Mouse (Mus musculus) megakaryocyte, embryonic 14.5 days (primary cell): ENCODE measurements at regions not wholly inside any gene's neighbourhood (a gene's known extent, or its start where the extent isn't known, plus 50 kb on each side); places are given as distances from the start of the nearest gene placed in this dataset.

Experiments
- H3K27me3 ChIP-seq: replicated peaks from 2 replicates; pipeline ENCODE3; 2012; ENCODE audit warnings: inconsistent platforms
- H3K36me3 ChIP-seq: replicated peaks from 2 replicates; pipeline ENCODE3; 2012; ENCODE audit warnings: low read length, inconsistent platforms, mixed read lengths
- H3K4me1 ChIP-seq: 2 replicates; pipeline ENCODE4 v1.6.1; 2012; ENCODE audit warnings: inconsistent platforms
- H3K4me3 ChIP-seq: replicated peaks from 2 replicates; pipeline ENCODE3; 2012; ENCODE audit warnings: moderate library complexity, mild to moderate bottlenecking, inconsistent platforms
- H3K9me3 ChIP-seq: 2 replicates; pipeline ENCODE4 v1.6.1; 2012; ENCODE audit warnings: inconsistent platforms
- FLI1 ChIP-seq: IDR thresholded peaks from 2 replicates; pipeline ENCODE4 v1.6.1; 2012; ENCODE audit warnings: low read length, inconsistent platforms, mixed read lengths
- GATA1 ChIP-seq: IDR thresholded peaks from 3 replicates; pipeline ENCODE4 v1.6.1; 2012; ENCODE audit warnings: mixed read lengths, low read length, inconsistent platforms, borderline replicate concordance

DNA sequence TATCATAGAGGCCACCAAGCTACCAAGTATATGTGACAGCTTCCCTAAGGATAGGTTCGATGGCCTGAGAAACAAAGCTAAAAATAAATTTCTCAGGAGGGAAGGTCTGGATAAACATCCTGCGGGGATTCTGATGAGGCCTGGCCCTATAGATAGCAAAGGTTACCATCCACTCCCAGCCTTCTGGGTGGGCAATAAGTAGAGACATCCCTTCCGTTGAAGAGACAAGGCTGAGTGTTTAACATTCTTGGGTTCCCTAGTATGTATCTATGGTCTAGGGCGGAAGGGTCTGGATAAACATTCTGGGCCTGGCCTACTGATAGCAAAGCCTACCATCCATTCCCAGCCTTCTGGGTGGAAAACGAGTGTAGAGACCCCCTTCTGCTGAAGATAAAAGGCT is 180.5 kb upstream of the Dlk1 start:
- no peaks in the 10 kb centered on the region for H3K9me3 ChIP-seq
- H3K4me3 ChIP-seq, result no peak overlapping the region
- H3K27me3 ChIP-seq, result no peaks in the 10 kb centered on the region
- TF ChIP-seq GATA1 (no peak), FLI1 (no peak)
- H3K4me1 ChIP-seq, result no peaks in the 10 kb centered on the region
- no peaks in the 10 kb centered on the region for H3K36me3 ChIP-seq

GRCm38 (mm10) chr12:109314850-109315249 is 137.8 kb upstream of the Dlk1 start:
- Histone ChIP-seq H3K4me1 (no peaks in the 10 kb centered on the region), H3K4me3 (no peak overlapping the region), H3K27me3 (peaks cover 3% of the 10 kb centered on the region), H3K9me3 (peaks cover 8% of the 10 kb centered on the region; the same call in 1 of the 2 replicates), H3K36me3 (no peaks in the 10 kb centered on the region)
- no peak for TF ChIP-seq FLI1

DNA sequence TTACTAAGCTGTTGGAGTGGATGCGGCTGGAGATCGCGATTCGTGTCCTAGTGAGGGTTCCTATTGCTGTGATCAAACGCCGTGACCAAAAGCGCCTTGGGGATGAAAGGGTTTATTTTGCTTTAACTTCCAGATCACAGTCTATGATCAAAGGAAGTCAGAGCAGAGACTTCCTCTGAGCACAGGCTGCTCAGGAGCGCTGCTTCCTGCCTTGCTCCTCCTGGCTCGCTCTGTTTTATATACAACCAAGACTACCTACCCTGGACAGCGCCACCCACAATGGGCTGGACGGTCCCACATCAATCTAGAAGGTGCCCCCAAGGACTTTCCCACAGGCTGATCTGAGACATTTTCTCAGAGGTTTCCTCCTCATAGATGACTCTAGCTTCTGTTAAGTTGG is 126.6 kb upstream of the Dlk1 start:
- Histone ChIP-seq H3K9me3 (no peaks in the 10 kb centered on the region), H3K36me3 (no peaks in the 10 kb centered on the region), H3K27me3 (no peaks in the 10 kb centered on the region), H3K4me1 (no peaks in the 10 kb centered on the region), H3K4me3 (no peak overlapping the region)
- no peak for TF ChIP-seq FLI1

DNA sequence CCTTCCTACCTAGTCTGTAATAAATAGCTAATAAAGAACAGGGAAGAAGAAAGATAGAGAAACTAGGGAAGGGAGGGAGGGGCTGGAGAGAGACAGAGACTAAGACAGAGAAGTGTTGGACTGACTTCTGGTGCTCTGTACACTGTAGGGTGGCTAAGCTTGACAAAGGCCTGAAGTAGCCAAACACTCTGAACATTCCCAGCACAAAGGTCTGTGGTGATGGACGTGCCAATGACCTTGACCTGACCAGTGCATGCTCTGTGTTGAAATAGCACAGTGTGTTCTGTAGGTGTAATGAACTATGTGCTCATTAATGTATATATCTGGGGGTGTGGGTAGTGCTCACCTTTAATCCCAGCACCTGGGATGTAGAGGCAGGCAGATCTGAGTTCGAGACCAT is 81.3 kb upstream of the Dlk1 start:
- no peaks in the 10 kb centered on the region for H3K27me3 ChIP-seq
- no peaks in the 10 kb centered on the region for H3K36me3 ChIP-seq
- no peak overlapping the region for H3K4me3 ChIP-seq
- H3K9me3 ChIP-seq, result peaks cover 36% of the 10 kb centered on the region
- no peaks in the 10 kb centered on the region for H3K4me1 ChIP-seq
- TF ChIP-seq GATA1 (no peak), FLI1 (no peak)

DNA sequence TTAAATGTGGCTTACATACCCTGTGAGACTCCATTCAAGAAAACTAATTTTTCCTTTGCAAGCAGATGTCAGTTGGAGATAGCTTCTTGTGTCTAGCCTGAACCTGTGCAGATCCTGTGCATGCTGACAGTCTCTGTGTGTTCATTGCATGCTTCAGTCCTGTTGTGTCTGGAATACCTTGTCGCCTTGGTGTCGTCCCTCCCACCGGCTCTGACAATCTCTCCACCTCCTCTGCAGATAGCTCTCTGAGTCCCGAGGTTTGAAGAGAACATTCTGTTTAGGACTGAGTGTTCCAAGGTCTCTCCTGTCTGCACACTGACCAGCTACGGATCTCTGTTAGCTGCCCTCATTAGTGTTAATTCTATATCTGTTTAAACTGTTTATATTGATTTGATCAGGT is 66.8 kb upstream of the Dlk1 start:
- H3K36me3 ChIP-seq, result no peaks in the 10 kb centered on the region
- peaks cover 7% of the 10 kb centered on the region for H3K27me3 ChIP-seq
- no peaks in the 10 kb centered on the region for H3K4me1 ChIP-seq
- H3K4me3 ChIP-seq, result no peak overlapping the region
- no peak for TF ChIP-seq GATA1
- TF ChIP-seq FLI1, result no peak
- peaks cover 16% of the 10 kb centered on the region for H3K9me3 ChIP-seq

DNA sequence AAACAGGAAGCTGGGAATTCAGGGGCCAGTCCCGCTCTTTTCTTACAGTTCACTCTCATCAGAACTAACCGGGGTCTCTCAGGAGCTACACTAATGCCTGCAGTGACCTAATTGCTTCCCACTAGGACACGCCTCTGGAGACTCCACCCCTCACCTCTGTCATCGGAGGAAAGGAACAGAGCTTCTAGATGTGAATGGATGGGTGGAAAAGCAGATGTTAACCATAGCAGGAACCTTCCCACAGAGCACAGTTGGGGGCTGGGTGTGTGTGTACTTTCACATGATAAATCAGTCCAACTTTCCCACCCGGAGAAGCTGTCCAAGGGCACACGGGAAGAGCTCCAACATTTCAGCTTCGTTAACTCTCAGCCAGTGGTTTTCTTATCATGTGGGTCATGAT is 63.8 kb upstream of the Dlk1 start:
- H3K36me3 ChIP-seq, result no peaks in the 10 kb centered on the region
- H3K27me3 ChIP-seq, result peaks cover 24% of the 10 kb centered on the region
- no peaks in the 10 kb centered on the region for H3K9me3 ChIP-seq
- H3K4me3 ChIP-seq, result no peak overlapping the region
- H3K4me1 ChIP-seq, result peaks cover 3% of the 10 kb centered on the region
- TF ChIP-seq FLI1 (no peak), GATA1 (no peak)

DNA sequence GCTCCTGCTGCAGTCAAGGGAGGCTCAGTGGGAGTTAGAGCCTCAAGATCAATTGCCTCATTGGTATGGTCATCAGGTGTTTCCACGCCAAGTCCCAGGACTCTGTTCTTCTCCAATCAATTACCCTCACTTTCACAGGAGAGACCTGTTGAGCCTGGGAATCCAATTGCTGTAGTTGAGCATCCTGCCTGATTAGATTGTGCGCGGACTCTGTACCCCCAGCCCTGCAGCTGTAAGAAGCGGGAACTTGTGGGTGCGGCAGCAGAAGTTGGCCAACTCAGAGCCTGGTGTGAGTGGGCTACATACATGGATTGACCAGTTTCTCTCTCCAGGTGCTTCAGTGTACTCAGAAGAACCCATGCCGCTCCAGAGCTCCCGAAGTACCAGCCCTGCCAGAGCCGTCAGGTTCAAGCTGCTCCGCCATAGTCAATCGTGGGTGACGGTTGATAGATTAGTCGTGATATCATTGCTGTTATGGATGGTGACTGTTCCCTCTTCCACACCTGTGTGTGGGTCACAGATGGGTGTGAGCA is 62.2 kb upstream of the Dlk1 start:
- H3K36me3 ChIP-seq, result no peaks in the 10 kb centered on the region
- no peaks in the 10 kb centered on the region for H3K9me3 ChIP-seq
- peaks cover 40% of the 10 kb centered on the region for H3K27me3 ChIP-seq
- TF ChIP-seq GATA1, result no peak
- no peak for TF ChIP-seq FLI1
- H3K4me1 ChIP-seq, result peaks cover 4% of the 10 kb centered on the region
- H3K4me3 ChIP-seq, result no peak overlapping the region

DNA sequence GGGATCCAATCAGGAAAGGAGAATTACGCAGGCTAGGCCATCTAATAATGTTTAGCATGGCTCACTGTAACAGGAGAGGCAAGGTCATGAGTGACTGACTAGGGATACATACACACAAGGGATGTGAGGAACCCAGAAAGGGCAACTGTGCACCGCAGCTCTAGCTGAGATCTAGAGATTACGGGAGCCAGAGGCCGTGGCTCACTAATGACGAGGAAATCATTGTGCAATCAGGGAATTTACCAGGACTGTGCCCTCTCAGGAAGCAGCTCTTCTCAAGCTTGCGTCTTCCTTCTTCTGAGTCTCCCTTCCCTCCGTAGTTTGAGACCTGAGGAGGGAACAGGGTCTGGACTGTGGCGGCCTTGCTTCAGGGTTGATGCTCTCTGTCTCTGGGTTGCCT is 61.6 kb upstream of the Dlk1 start:
- no peaks in the 10 kb centered on the region for H3K9me3 ChIP-seq
- H3K36me3 ChIP-seq, result no peaks in the 10 kb centered on the region
- TF ChIP-seq FLI1, result no peak
- TF ChIP-seq GATA1, result no peak
- H3K4me3 ChIP-seq, result no peak overlapping the region
- peaks cover 40% of the 10 kb centered on the region for H3K27me3 ChIP-seq
- H3K4me1 ChIP-seq, result peaks cover 4% of the 10 kb centered on the region

DNA sequence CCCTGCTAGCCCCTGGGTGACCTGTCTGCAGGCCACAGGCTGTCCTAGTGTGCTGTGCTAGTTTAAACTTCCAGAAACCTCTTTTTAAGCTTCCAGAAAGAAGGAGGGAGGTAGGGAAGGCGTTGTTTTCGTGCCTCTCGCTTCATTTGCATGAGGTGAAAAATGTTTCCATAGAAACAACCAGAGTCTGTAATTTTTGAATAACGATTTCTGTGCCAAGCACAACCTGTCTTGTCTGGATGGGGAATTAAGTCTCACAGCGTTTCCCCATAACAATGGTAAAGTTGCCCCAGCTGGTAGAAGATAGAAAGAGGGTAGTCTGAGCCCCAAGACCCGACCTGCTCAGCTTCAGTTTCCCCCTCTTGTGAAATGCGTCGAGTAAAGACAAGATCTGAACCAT is 59.3 kb upstream of the Dlk1 start:
- TF ChIP-seq FLI1 (no peak), GATA1 (no peak)
- Histone ChIP-seq H3K36me3 (no peaks in the 10 kb centered on the region), H3K4me3 (no peak overlapping the region), H3K27me3 (peaks cover 56% of the 10 kb centered on the region), H3K4me1 (peaks cover 4% of the 10 kb centered on the region), H3K9me3 (no peaks in the 10 kb centered on the region)

DNA sequence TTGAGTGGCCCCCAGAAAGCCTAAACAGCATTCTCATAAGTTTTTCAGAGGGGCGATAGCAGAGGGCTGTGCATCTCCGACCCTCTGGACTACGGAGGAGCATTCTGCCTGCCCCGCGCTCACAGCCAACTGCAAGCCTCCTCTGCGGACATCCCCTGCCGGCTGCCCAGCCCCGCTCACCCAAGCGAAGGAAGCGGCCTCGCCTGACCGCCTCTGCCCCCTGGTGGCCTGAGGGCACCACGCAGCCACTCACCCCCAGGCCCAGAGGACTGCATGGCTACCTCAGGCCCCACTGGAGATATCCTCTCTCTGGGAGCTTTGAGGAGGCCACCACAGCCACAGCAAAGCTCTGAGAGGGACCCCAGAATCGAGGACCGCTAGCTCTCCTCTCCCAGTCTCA is 58.8 kb upstream of the Dlk1 start:
- Histone ChIP-seq H3K36me3 (no peaks in the 10 kb centered on the region), H3K27me3 (peaks cover 55% of the 10 kb centered on the region), H3K4me1 (peaks cover 4% of the 10 kb centered on the region), H3K9me3 (no peaks in the 10 kb centered on the region), H3K4me3 (peak overlapping the region; percentile 38)
- TF ChIP-seq FLI1, result no peak

DNA sequence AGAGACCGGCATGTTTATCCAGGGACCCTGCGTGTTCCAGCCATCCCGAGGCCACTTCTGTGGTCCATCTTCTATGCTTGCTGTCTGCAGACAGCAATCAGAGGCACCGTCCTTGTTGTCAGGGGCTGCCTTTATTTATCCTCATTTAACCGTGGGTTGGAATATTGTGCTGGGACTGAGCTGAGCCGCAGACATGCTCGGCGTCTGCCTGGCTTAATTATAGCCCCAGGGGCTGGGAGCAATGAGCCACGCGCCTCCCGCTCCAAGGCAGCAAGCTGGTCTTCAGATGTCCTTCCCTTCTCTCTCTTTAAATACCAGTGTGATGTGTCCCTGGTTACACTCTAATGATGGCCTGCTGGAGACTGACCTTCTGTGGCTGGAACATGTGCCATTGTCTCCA is 58.2 kb upstream of the Dlk1 start:
- no peak for TF ChIP-seq GATA1
- no peaks in the 10 kb centered on the region for H3K36me3 ChIP-seq
- H3K9me3 ChIP-seq, result no peaks in the 10 kb centered on the region
- H3K4me3 ChIP-seq, result no peak overlapping the region
- peaks cover 9% of the 10 kb centered on the region for H3K4me1 ChIP-seq
- peaks cover 60% of the 10 kb centered on the region for H3K27me3 ChIP-seq

DNA sequence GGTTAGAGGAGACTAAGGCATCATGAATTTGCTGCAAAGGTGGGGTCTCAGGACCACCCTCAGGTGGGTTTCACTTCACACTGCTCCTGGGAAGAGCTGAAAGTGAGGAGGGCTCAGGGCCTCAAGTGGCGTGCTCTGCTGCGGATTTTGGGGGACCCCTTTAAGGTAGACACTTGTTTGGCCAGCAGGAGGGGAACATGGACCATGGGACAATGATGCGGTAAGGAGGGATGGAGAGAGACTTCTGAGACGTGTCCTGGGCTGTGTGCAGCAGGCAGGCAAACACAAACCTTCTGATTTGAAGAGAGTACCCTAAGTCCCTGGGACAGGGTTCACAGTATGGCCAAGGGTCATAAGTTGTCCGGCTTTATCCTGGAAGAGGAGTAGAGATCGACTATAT is 56.0 kb upstream of the Dlk1 start:
- H3K4me1 ChIP-seq, result peaks cover 9% of the 10 kb centered on the region
- peaks cover 68% of the 10 kb centered on the region for H3K27me3 ChIP-seq
- no peaks in the 10 kb centered on the region for H3K36me3 ChIP-seq
- no peaks in the 10 kb centered on the region for H3K9me3 ChIP-seq
- no peak for TF ChIP-seq FLI1
- no peak for TF ChIP-seq GATA1
- H3K4me3 ChIP-seq, result no peak overlapping the region
